Mouse (Mus musculus) liver, adult 2 months (tissue): ENCODE data around the gene Gsg1l.

Experiments used
- CTCF ChIP-seq: fragments of 200-500 bp; IDR thresholded peaks from 2 replicates; pipeline ENCODE4 v1.5.1; 2011; ENCODE audit warnings: low read depth, low read length, control low read depth
- POLR2A ChIP-seq: fragments of 200-500 bp; IDR thresholded peaks from 2 replicates; pipeline ENCODE4 v1.6.1; 2011; ENCODE audit warnings: low read length, control low read depth; ENCODE audit not compliant: insufficient read depth; ENCODE audit errors: extremely low read depth

DNA sequence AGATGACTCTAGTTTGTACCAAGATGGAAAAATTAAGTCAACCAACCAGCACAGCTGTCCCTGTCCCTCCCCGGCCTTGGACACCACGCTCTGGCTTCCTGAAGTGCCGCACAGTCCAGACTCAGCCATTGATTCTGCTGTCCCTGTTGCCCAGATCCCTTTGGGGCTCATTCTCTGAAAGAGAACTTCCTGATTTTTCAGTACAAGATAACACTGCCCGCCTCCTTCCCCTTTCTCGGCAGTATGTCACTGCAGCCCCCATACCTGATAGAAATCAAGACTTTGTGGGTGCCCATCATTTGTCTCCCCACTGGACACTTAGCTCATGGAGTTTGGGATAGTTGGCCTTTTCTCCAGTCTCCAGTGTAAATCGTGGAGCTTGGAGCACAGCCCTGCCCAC, 37.1 kb downstream of the Gsg1l start:
- TF ChIP-seq CTCF (no peak), POLR2A (no peak)
